Mouse (Mus musculus) frontal cortex, postnatal 14 days (tissue): ENCODE data around the gene BC035044.
"Not testable (repeated sequence)": the region's sequence is repeated elsewhere in the genome, so short reads cannot be mapped to it uniquely, and the experiment has no call there.

ENCODE experiments used
- DNase-seq, 2 experiments: peaks; one replicate each; pipeline ENCODE4 v3.0.0; 2022; ENCODE audit warnings: low spot score in 2 of 2

BC035044 gene

GRCm38 (mm10) chr6:128850671-128851070 is 40.3 kb downstream of the BC035044 start:
- DNase-seq = no peak

- DNase-seq = peak in 1 of 2 experiments; percentile 53
Observed at GRCm38 (mm10) chr6:128849902-128850301, 41.0 kb downstream of the BC035044 start.

- DNase-seq = no peak
Observed at GRCm38 (mm10) chr6:128847401-128847800, 43.5 kb downstream of the BC035044 start.

DNA sequence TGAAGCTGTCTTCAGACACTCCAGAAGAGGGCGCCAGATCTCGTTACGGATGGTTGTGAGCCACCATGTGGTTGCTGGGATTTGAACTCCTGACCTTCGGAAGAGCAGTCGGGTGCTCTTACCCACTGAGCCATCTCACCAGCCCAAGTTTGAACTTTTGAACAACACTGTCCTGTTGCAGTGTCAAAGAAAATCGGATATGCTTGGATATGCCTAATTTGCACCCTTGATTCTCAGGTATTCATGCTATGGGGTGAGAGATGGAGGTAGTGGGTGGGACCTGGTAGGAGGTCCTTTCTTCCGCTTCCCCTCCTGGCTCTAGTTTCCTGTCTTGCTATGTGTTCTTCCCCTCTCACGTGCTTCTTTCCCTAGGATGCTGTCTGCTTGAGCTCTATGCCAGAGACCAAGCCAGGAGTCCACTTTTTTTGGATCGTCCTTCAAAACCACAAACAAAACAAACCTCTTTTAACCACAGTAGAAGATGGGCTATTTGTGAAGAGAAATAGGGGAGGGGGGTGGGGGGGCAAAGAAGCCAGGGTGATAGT is 44.9 kb downstream of the BC035044 start:
- DNase-seq = no peak

DNA sequence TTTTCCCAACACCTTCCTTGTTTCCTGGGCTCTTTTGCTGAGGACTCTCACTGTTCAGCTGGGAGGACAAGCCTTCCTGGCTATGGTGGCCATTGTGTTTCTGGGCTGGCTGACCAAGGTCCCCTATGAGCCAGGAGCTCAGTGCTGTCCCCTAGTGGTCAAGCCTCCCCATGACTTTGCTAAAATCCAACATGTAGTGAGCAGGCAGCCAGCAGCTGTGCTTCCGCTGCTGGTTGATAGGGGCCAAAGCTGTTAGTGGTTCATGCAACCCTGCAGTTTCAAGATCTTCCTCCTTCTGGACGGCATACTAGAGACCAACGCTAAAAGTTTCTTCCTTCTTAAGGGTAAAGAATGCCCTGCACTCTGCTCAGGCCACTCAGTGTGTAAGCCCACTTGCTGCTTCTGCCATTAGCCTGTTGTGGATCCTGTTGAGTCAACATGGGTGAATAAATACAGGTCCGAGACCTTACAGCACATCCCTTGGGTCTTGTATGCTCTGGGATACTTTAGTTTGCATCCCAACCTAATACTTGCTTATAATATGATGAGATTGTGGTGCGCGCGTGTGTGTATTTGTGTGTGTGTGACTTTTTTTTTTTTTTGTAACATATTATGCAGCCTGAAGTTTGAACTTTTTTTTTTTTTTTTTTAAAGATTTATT is 45.5 kb downstream of the BC035044 start:
- peak; percentile 80 to 82 for DNase-seq

DNA sequence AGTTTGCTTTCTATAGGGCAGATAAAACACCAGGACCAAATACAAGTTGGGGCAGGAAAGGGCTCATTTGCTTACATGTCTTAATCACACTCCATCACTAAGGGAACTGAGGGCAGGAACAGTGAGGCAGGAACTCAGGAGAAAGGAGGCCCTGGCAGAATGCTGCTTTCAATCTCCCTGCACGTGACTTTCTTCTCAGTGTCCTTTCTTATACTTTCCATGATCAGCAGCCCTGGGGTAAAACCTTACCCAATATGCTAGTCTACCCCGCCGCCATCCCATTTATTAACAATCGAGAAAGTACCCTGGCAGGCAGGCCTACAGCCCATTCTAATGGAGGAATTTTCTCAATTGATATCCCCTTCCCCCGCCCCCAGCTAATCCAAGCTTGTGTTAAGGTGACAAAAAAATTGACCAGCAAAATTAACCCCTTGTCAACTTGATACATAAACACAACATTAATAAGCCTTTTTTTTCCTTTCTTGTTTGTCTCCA is 46.3 kb downstream of the BC035044 start:
- DNase-seq = no peak

- no peak for DNase-seq
Observed at GRCm38 (mm10) chr6:128844131-128844530, 46.8 kb downstream of the BC035044 start.

- DNase-seq = no peak
Observed at GRCm38 (mm10) chr6:128843479-128843992, 47.4 kb downstream of the BC035044 start.

DNA sequence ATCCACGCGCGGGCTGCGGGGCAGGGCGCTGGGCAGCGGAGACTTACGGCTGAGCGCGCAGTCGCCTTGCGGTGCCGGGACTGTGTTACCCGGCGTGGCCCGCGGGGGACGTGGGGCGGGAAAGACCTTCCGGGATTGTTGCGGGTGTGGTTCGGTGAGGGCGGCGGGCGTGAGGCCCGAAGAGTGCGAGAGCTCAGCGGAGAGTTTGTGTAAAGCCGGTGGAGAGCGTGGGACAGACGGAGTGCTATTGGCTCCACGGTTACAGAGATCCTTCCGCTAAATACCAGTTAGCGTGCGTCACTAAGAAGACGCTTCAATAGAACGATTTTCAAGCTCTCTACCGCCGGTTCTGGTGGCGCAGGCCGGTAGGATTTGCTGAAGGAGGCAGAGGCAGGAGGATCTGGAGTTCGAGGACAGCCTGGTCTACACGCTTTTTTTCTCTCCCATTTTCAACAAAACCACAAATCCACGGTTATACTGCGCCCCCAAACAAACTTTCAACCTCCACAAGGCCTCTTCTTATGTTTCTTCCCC is 47.9 kb downstream of the BC035044 start:
- DNase-seq = peak; percentile 91 to 94

- DNase-seq = no peak
Observed at GRCm38 (mm10) chr6:128842356-128842944, 48.5 kb downstream of the BC035044 start.

DNA sequence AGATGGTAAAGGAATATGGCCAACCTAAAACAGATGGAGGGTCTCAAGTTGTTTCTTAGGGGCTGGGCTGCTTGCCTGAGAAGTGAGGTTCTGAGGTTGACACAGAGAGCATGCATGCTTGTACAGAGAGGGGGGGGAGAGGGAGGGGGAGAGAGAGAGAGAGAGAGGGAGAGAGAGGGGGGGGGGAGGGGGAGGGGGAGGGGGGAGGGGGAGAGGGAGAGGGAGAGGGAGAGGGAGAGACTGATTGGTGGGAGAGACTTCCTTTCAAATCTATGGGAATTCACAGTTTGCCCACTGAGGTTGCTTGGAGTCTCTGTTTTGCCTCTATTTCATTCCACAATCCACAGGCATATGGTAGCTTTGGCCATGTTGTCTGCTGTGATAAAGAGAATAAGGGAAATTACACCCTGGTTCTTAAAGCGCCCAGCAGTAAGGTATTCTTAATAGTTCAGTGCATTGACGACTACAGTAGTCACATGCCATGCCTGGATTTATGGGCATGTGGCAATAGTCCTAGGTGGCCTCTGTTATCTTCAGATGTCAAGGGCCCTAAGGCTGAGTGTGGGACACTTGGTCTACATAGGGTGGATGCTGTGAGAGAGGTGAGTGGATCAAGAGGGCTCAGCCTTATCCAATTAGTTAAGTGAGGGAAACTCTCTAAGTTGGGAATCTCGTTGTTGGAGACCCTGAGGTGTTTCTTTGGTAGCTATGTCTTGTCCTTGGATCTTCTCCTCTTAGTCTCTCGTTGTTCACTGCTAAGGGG is 49.4 kb downstream of the BC035044 start:
- no peak for DNase-seq

GRCm38 (mm10) chr6:128840669-128841068 is 50.3 kb downstream of the BC035044 start:
- not testable (repeated sequence) for DNase-seq

DNA sequence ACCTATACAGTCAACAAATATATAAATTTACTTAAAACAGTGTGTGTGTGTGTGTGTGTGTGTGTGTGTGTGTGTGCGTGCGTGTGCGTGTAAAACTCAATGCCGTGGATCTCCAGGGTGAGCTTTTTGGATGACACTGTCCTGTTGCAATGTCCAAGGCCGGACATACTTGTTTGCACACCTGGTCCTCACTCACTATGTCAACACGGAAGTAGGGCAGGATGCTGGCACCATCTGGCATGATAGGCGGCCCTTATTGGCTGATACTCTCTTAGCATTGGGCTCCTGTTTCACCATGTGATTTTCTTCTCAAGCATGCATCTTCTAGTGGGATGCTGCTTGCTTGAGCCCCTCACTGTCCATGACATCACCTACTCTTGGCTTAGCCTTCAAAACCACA is 51.0 kb downstream of the BC035044 start:
- no peak for DNase-seq

DNA sequence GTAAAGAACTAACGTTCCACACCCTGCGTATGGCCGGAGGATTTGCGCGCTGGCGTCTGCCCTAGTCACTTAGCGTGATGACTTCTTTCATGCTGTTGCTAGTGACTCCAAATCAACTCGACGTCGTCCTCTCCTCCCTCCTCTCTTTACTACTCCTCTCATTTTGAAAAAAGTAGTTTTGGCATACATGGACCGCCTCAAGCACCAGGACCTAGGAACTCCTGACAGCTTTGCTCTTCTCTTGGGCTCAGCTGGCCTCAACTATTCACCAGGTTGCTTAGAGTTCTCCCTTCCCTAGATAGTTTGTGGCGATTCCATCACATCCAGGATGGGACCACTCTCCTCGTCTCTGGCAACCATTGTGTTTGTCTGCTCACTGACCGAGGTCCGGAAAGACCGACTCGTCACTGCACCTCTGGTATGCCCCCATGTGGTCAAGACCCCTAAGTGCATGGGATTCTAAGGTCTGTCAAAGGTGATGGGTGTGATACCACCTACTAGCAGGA is 51.6 kb downstream of the BC035044 start:
- DNase-seq = peak; percentile 62 to 74

DNA sequence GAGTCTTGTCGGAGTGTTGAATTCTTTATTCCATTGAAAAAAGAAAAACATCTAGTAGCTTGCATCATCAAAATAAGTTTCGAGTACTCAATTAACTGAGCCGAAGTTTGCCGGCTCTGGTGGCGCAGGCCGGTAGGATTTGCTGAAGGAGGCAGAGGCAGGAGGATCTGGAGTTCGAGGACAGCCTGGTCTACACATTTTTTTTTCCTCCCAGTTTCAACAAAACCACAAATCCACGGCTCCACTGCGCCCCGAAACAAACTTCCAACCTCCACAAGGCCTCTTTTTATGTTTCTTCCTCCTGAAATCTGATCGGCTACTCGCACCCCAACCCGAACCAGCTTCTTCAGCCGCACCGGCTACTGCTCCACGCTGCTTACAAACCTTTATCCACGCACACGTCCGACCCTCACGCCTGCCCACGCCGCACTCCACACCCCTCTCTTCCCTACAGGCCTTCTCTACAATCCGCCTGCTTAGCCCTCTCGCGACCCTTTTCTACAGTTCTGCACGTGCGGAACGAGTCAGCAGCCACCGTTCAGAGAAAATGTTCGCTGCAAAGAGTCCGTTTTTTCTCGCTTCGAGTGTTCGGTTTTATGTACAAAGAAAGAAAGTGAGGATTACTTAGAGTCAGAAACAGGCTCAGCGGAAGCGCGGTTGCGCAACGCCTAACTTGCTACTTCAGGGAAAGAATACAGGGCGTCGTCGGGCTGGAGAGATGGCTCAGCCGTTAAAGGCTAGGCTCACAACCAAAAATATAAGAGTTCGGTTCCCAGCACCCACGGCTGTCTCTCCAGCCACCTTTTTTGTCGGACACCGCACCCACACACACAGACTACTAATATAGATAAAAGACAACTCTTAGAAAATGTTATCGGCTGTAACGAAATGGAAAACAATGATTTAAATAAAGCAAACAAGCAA is 52.3 kb downstream of the BC035044 start:
- peak; percentile 88 to 91 for DNase-seq

DNA sequence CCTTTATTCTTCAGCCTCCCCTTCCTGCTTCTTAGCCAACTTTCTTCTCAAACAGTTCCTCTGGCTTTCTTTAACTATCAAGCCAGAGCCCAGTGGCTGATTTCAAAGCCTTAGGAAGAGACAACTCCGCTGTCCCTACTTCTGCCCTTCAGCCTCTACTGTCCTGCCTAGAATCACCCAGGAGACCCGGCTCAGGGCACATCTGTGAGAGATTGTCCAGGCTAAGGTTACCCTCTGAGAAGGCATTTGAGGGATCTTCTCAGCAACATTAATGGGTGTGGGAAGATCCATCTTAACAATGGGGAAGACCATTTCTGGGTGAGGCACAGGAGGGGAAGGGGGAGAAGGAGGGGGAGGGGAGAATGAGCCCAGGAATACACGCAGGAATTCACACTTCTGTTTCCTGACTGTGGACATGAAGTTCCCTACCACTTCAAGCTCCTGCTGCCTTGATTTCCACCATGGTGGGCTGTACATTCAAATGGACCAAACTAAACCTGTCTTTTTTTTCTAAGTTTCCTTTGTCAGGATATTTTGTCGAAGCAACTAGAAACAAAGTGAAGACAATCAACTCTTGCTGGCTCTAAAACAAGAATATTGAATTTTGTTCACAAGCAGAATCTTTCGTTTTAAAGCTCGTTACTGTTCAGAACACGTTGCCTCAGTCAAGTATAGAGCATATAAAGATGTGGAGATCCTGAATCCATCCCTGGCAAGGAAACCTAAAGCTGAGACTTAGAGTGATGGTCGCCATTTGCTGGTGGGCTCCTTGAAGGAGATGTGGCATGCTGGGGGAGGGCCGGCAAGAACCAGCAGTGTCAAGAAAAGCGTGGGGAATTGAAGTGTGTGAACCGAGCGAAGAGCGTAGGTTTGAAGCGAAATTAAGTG is 53.2 kb downstream of the BC035044 start:
- no peak for DNase-seq

DNA sequence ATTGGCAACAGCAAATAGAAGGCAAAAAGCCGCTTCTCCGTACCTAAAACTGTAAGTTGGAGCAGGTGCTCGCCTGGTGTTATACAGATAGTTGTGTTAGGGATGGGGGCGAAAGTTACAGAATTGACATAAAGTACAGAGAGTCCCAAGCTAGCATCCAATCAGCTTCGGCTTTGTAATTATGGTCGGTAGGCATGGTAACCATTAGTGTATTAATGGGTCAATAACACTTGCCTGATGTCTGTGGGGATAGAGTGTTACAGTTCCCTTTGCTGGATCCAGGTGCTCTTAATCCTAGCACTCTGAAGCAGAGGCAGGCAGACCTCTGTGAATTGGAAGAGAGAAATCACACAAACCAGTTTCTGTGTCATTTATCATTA is 54.0 kb downstream of the BC035044 start:
- DNase-seq = no peak

- no peak for DNase-seq
Observed at GRCm38 (mm10) chr6:128836191-128836954, 54.6 kb downstream of the BC035044 start.

- DNase-seq = no peak
Observed at GRCm38 (mm10) chr6:128835571-128835970, 55.4 kb downstream of the BC035044 start.
